Mouse (Mus musculus) 3T3-L1 (cell line): Measurements from ENCODE around the gene Arsg.

ENCODE experiments used
- DNase-seq: peaks from one replicate; pipeline ENCODE4 v3.0.0-alpha.2; 2015; ENCODE audit warnings: low read depth, low spot score

Arsg gene

DNA sequence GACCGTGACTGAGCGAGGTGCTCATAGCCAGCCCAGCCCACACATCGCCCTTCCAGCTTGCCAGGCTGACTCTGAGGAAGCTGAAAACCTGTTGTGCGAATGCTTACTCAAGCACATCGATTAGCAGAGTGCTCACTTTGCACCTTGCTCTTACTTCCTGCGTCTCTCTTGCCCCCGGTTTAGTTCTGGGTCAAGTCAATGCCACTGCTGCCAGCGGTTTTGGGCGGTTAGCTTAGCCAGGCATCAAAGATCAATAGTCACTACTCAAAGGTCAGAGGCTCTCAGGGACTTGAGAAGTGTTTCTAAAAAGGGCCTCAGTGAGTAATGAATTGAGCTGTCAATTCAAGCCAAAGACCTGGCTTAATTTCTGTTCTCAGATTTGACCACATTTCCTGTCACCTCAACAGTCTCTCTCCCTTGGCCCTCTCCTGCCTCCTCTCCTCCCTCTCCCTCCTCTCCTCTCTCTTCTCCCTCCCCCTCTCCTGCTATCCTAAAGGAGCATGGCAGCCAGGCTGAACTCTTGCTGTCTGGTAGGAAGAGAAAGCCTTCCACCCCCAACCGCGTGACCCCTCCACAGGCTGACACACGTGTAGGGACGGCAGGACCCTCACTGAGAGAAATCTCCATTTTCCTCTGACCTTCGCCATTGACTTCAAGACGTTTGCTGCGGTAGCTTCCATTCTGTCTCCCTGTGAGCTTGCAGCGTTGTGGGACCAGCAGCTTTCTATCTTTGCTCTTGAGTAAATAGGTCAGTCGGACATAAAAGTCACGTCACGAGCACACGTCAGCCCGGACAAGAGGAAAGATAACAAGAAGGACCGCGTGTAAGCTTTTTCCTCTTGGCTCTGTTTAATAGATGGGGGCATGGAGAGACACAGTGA, 22.0 kb downstream of the Arsg start:
- DNase-seq: no peak

DNA sequence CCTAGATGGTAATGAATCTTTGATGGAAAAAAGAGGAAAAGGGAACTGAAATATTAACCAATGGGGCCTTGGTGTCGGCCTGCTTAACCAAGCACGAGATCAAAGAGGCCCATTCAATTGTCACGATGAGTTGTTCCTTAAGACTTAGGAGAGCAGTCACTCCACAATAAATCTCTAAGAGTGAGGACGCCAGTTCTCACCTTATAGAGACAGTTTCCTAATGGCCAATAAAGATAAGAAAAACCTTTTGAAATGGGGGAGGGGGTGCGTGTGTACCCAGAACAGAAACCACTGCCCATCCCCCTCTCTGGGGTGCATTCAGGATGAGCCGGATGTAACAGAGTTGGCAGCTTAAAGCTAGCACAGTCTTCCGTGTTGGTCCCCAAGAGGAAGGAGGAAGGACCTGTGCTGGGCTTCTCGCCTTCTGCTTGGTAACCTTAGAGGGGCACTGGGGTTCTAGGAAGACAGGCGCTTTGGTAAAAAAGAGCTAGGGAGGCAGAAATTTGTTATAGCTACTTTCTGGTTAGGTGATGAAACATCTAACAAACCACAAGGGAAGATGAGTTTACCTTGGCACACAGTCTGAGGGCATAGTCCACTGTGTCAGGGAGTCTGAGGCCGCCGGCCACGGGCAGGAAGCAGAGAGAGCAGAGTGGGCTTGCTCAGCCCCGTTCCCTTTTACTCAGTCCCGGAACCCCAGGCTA, 22.7 kb downstream of the Arsg start:
- no peak for DNase-seq

DNA sequence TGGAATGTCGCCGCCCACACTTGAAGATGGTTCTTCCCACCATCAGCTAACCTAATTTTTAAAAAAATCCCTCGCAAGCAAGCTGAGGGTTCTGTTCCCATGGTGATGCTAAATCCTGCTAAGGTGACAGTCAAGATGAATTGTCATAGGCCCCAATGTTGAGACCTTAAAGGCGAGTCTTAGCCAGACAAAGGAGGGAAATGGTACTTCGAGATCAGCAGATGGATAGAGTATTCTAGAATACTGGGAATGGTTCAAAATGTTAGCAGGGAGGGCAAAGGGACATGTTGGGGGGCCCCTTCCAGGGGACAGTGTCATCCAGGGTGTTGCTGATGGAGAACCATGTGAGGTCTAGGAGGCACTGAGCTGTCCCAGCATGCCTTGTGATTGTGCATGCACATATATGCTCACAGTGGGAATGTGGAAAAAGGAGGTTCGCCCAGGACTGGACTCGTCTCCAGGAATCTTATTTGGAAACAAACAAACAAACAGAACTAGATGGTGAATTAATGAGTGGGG, 23.4 kb downstream of the Arsg start:
- DNase-seq: no peak

DNA sequence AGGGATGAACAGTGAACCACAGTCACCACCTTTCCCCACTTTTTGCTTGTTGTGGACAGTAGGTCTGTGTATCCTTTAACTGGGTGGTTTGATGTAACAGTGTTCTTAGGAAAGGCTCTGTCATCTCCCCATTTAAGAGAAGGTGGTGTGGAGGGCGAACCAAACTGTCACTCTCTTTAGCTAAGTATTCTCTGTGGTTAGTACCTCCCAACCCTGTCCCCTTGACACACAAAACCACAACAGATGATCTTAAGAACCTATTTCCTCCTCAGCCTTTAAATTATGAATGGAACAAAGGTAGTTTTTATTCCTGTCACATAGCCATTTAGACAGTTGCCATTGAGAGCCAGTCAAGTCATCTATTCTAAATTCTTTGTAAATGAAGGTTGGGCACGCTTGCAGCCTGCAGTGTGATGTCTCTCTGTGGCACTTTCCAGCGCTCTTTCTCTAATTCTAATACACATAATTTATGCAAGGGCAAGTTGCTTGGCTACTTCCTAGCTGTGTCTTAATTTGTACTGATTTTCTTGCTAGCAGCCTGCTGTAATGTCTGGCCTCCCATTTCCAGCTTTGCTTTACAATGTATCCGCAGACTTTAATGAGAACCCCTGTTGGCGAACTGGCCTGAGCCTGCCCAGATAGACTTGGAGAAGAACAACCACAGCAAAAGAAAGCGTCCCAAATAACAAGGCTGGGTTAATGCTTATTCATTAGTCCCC, 24.0 kb downstream of the Arsg start:
- DNase-seq: no peak

DNA sequence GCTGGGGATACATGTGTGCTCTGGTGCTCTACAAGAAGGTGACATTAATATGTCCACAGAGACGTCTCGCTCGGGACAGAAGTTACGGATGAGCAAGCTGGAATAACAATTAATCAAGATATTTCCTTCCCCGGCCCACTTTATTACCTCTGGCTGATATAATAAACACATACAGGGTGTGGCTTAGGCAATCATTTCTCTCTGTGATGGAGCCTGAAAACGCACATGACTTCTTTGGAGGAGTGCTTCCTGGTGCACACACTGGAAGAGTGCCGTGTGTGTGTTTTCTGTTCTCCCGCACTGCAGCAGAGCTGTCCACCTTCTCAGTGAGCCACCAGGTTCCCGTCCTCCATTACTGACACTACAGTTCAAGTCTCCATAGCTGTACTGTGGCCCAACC, 24.8 kb downstream of the Arsg start:
- DNase-seq: no peak

DNA sequence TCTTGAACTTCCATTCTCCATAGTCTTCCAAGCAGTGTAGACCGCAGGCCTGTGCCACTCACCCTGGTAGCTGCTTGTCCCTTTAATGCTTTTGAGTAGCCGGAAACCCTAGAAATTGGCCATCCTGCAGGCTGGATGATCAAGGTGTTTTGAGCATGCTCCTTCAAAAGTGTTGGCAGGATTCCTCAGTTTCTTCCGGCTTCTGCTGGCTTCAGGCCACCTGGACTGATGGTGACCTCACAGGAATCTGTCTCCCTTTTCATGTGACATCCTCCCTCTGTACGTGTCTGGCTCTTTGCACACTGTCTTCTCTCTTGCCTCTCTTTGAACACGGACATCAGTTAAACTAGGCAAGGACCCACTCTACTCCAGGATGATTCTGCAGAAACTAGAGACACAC, 27.0 kb downstream of the Arsg start:
- DNase-seq: no peak

DNA sequence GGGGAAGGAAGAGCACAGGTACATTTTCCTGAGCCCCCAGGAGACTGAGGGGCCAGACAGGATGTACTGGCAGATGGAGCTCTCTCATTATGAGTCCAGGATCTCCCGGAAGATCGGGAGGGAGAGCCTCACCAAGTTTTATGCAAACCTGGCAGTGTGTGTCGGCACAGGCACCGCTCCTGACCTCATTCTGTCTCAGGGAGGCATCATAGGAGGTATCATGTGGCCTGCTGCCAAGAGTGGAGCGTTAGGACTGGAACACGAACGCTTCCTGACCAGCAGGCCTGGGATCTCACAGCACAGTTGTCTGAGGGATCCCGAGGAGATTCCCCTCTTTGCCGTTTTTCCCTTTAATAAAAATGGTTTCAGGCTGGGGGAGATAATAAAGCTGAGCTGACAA, 31.8 kb downstream of the Arsg start:
- DNase-seq: no peak

DNA sequence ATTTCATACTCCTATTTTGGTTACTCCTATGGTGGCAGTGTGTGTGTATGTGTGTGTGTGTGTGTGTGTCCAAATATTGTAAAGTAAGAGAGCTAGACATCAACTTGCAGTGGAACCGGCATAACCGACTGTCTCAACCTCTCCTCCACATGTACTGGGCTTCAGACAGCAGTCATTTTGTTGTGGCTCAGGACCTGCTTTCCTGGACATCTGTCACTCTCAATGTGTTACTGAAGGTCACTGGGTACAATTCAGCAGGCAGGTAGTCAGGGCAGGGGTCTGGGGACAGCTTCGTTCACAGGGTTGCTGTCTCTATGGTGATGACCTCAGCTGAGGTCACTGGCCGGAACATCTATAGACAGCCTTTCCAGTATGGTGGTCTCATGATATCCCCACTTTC, 32.6 kb downstream of the Arsg start:
- no peak for DNase-seq

DNA sequence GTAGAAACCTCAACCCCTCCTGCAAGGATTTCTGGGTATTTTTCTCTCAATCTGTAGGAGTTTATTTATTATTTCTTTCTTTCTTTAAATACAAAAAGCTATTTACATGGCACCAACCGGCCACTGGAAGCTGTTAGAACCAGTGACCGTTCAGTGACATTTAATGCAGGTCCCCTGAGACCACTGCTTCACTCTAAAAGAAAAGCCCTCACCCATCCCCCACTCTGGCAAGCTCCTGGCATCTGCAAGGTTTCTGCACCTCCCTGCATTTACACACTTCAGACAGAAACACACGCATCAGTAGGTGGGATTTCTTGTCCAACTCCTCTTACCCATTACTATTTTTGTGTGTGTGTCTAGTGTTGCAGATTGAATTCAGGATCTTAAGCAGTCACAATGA, 33.9 kb downstream of the Arsg start:
- DNase-seq: no peak

DNA sequence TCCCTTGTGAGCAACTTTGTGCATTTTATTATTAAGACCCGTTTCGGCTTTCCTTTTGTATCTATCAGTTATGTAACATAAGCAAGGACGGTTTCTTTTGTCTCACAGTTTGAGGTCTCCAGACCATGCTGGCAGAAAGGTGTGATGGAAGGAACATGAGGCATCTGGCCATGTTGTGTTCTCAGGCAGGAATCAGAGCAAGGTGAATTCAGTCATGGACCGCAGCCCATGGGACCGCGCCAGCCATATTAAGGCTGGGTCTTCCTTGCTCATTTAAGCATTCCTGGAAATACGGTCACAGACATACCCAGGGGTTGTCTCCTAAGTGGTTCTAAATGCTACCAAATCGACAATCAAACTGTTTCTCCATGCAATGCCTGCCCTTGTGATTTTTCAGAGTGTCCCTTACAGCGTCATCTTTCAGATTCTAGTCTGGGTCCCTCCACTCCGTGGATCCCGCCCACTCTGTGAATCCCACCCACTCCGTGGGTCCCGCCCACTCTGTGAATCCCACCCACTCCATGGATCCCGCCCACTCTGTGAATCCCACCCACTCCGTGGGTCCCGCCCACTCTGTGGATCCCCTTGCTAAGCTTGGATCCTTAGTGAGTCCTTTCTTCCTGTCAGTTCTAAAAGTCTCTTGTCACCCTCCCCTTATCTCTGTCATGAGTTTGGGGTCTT, 40.0 kb downstream of the Arsg start:
- DNase-seq: no peak

DNA sequence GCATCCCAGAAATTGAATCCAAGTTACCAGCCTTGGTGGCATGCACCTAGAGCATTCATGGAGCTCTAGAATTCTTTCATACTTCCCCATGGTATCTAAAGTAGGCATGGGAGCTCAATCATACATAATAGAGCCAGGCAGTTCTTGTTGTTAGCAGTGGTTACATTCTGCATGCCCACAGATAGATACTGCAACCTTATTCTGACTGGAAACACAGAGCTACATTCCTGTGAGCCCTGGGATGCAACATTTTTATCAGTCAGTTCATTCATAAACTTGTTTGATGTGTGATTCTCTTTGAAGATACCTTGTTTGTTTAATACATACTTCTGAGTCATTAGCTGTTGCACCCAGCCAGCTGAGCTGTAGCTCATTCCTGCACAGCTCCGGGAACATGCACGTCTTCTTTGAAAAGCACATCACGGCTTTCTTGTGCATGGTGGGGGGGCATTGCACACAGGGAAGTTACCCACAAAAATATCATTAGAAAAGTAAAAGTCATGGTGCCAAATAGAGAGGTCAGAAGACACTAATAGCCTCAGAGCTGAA, 41.0 kb downstream of the Arsg start:
- DNase-seq: no peak

DNA sequence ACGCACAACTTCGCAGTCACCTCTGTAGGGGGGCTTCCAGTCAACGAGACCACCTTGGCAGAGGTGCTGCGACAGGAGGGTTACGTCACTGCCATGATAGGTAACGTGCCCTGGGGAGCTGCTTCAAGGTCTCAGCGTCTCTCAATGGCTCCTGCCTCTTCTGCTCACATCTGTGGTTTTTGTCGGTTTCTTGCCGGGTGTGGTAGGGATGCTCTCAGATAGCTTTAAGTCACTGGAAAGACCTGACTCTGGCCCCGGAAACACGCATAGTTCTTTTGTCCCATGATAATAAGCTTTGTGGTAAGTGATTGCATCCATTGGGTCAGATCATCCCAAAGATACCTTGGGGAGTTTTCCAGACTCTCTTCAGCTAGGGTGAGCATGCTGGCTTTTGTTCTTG, 44.2 kb downstream of the Arsg start:
- DNase-seq: no peak

DNA sequence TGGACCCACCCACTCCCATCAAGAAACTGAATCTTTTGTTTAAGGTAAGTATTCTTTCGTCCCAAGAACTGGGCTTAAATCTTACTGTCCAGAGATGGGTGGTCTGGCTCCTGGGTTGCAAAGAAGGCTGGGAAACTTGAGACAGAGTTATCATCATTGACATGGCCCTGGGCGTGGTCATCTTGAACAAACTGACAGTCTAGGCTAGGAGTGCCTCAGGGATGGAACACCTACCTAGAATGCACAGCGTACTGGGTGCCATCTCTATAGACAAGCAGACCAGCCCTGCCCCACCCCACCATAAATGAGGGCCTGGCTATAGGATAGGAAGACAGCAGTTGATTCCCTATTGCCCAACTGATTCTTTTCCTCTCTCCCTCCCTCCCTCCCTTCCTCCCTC, 44.6 kb downstream of the Arsg start:
- no peak for DNase-seq

DNA sequence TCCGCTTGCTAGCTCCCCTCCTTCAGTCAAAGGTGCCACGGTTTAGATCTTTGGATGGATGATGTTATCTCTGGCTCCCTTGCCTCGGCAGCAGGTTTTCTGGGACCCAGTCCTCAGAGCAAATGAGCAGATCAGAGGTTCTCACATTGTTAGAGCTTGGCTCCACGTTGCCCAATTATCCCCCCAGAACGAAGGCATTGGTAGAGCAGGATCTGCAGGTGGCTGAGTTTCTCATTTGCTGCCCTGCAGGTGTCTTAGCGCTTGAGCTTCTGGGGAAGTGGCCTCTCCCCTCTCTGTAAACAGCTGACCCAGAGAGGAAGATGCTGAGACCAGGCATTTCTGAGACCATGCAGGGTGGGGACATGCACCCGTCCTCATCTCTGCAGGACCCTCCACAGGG, 47.8 kb downstream of the Arsg start:
- no peak for DNase-seq

DNA sequence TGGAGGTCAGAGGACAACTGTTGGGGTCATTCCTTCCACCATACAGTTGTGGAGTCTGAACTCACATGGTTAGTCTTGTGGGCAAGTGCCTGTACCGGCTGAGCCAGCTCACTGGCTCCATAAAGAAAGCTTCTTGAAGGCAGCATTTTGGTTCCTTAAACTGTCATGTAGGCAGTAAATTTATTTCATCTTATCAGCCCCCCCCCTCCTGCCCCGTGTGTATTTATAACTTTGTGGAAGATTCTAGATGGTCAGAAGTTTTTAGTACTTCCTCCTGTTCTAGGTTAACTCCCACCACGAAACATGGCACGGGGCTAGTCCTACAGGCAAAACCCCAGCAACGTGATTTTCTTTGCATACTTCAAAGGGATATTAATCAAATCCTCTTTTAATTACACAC, 51.7 kb downstream of the Arsg start:
- no peak for DNase-seq

DNA sequence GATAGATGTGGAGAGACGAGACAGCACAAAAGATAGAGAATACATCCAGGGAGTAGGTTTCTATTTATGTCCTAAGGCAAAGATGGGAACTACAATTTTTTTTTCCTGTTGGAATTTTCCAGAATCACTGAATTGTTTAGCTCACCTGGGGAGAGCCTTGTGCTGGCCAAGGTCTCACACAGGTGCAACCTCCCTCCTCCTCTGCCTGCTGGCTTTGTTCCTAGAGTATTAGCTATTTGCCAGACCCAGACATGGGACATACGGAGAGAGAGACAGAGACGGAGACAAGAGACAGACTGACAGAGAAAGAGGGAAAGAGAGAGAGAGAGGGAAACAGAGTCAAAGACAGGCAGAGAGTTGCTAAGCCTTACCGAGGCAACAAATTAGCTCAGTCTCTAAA, 52.4 kb downstream of the Arsg start:
- no peak for DNase-seq

DNA sequence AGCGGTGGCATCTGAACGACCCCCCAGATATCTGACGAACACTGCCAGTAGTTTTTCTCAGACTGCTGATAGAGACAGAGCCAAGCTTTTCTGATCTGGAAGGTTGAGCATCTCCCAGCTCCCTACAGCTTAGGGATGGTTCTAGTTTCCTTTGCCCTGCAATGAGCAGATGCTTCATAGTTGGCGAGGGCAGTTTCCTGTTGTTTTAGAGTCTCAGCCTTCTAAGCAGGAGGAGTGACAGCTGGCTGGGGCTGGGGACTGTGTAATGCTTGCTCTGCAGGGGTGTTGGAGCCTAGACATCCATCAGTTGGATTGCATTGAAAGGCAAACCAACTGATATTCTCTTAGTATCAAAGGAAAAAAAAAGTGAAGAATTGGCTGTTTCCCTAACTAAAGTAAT, 56.9 kb downstream of the Arsg start:
- DNase-seq: no peak

DNA sequence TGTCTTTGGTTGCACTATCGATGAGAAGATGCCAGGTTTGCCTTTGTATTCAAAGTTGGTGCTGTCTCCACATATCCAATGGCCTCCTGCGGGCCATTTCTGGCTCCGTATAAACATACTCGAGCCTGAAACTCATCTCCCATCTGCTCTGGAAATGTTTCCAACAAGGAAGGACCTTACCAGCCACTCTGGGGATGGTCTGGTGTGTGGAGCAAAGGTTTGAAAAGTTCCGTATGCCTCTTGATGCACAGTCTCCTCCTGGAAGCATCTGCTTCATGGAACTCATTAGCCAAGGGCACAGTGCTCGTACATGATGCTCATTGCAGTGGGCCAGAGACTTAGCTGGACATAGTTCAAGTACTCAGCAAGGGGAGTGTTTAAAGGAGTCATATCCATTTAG, 62.8 kb downstream of the Arsg start:
- no peak for DNase-seq

DNA sequence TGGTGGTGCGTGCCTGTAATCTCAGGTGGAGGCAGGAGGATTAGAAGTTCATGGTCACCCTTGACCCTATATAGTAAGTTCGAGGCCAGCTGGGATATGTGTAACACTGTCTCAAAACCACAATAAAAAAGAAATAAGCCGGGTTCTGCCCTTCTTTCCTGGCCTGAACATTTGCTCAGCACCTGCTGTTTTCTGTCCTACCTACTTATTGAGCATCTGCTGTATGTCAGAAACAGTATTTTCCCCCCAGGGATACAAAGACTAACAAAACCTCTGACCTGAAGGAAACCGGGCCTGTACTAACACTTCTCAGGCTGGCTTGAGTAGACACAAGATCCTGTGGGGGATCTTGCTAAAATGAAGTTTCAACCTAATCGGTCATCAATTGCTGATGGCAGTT, 63.8 kb downstream of the Arsg start:
- DNase-seq: no peak

DNA sequence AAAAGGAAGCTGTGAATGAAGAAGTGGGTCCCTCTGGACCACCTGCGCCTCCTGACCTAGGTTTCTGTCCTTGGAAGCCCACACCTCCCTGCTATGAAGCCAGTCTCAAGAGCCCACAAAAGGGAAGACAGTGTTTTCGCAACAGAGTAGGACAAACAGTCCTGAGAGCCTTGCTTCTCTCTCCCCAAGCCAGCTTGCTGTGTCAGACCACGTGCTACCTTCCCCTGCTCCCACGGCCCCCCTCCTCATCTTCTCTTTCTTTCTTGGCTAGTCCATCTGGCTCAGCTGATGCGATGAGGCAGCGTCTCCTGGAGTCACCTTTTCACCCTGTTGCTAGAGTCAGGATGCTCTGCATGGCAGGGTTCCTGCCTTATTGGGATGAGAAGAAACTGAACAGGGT, 66.1 kb downstream of the Arsg start:
- DNase-seq: no peak

DNA sequence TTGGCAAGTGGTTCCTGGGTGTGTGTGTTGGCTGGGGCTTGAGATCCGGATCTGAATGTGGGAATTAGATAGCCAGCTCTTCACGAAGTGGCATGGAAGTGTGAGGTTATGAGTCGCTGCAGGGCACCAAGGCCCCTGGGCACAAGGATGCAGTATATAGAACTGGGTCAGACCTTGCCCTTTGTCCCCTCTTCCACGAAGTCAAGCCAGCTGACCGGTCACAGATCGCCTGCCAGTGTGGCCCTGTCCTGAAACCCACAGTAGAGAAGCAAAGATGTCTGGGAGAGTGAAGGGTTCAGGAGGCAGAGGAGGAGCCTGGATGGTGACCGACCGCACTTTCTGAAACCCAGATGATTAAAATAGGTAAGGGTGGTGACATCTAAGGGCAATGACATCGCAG, 70.3 kb downstream of the Arsg start:
- no peak for DNase-seq

DNA sequence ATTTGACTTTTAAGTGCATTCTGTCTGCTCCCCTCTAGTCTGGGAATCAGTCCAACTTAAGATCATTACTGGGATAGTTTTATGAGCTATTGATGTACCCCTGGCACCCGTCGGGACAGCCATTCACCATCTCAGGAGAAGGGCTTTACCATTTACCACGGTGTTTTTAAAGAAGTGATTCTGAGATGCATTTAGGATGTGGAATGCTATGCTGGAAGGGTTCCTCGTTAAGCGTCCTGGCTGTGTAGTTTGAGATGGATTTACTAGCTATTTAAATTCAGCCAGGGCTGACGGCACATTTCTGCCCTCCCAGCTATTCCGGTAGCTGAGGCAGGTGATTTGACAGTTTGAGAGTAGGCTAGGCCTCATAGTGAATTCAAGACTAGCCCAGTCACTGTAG, 71.3 kb downstream of the Arsg start:
- no peak for DNase-seq
